Mouse (Mus musculus): ENCODE results near the gene Ppp2r5c.
A peak's percentile ranks its signal among the peaks of the same experiment; 100 is the strongest.

The Ppp2r5c gene

GRCm38 (mm10) chr12:110446290-110447170 is at the start of gene Ppp2r5c:
TSS of gene Ppp2r5c (plus strand) at chr12:110447120.
- peak; percentile 84 for ATAC-seq (ENCODE audit: insufficient number of reproducible peaks, low FRiP score, low TSS enrichment)

GRCm38 (mm10) chr12:110398351-110398750 is 48.6 kb upstream of the Ppp2r5c start:
- ATAC-seq (ENCODE audit: insufficient number of reproducible peaks, low FRiP score, low TSS enrichment): no peak; the same call in 1 of the 2 replicates

GRCm38 (mm10) chr12:110399161-110399560 is 47.8 kb upstream of the Ppp2r5c start:
- no peak for ATAC-seq (ENCODE audit: insufficient number of reproducible peaks, low FRiP score, low TSS enrichment)

- no peak for ATAC-seq (ENCODE audit: insufficient number of reproducible peaks, low FRiP score, low TSS enrichment)
Measured at GRCm38 (mm10) chr12:110400936-110401335, 46.0 kb upstream of the Ppp2r5c start.

GRCm38 (mm10) chr12:110401871-110402270 is 45.0 kb upstream of the Ppp2r5c start:
- ATAC-seq (ENCODE audit: insufficient number of reproducible peaks, low FRiP score, low TSS enrichment): no peak

- ATAC-seq (ENCODE audit: insufficient number of reproducible peaks, low FRiP score, low TSS enrichment): no peak
Measured at GRCm38 (mm10) chr12:110416244-110416643, 30.7 kb upstream of the Ppp2r5c start.

- ATAC-seq (ENCODE audit: insufficient number of reproducible peaks, low FRiP score, low TSS enrichment): no peak
Measured at GRCm38 (mm10) chr12:110417023-110417986, 29.6 kb upstream of the Ppp2r5c start.

GRCm38 (mm10) chr12:110417987-110418734 is 28.8 kb upstream of the Ppp2r5c start:
- ATAC-seq (ENCODE audit: insufficient number of reproducible peaks, low FRiP score, low TSS enrichment): peak; percentile 26; the same call in 1 of the 2 replicates

GRCm38 (mm10) chr12:110418735-110419350 is 28.1 kb upstream of the Ppp2r5c start:
- ATAC-seq (ENCODE audit: insufficient number of reproducible peaks, low FRiP score, low TSS enrichment): peak; percentile 58; the same call in 1 of the 2 replicates

GRCm38 (mm10) chr12:110419879-110420278 is 27.0 kb upstream of the Ppp2r5c start:
- no peak for ATAC-seq (ENCODE audit: insufficient number of reproducible peaks, low FRiP score, low TSS enrichment)

GRCm38 (mm10) chr12:110421361-110421760 is 25.6 kb upstream of the Ppp2r5c start:
- no peak for ATAC-seq (ENCODE audit: insufficient number of reproducible peaks, low FRiP score, low TSS enrichment)

- ATAC-seq (ENCODE audit: insufficient number of reproducible peaks, low FRiP score, low TSS enrichment): no peak
Measured at GRCm38 (mm10) chr12:110424008-110424704, 22.8 kb upstream of the Ppp2r5c start.

- ATAC-seq (ENCODE audit: insufficient number of reproducible peaks, low FRiP score, low TSS enrichment): no peak
Measured at GRCm38 (mm10) chr12:110426417-110427010, 20.4 kb upstream of the Ppp2r5c start.

GRCm38 (mm10) chr12:110429340-110429973 is 17.5 kb upstream of the Ppp2r5c start:
- ATAC-seq (ENCODE audit: insufficient number of reproducible peaks, low FRiP score, low TSS enrichment): no peak

GRCm38 (mm10) chr12:110429990-110430389 is 16.9 kb upstream of the Ppp2r5c start:
- ATAC-seq (ENCODE audit: insufficient number of reproducible peaks, low FRiP score, low TSS enrichment): no peak

GRCm38 (mm10) chr12:110431805-110432204 is 15.1 kb upstream of the Ppp2r5c start:
- peak; percentile 87 for ATAC-seq (ENCODE audit: insufficient number of reproducible peaks, low FRiP score, low TSS enrichment)

GRCm38 (mm10) chr12:110436638-110437366 is 10.1 kb upstream of the Ppp2r5c start:
- no peak for ATAC-seq (ENCODE audit: insufficient number of reproducible peaks, low FRiP score, low TSS enrichment)

GRCm38 (mm10) chr12:110437367-110437703 is 9.6 kb upstream of the Ppp2r5c start:
- no peak for ATAC-seq (ENCODE audit: insufficient number of reproducible peaks, low FRiP score, low TSS enrichment)

All from cerebellum, adult (tissue).